14 mouse cellular contexts compared by ENCODE assay signal in the genomic region with DNA sequence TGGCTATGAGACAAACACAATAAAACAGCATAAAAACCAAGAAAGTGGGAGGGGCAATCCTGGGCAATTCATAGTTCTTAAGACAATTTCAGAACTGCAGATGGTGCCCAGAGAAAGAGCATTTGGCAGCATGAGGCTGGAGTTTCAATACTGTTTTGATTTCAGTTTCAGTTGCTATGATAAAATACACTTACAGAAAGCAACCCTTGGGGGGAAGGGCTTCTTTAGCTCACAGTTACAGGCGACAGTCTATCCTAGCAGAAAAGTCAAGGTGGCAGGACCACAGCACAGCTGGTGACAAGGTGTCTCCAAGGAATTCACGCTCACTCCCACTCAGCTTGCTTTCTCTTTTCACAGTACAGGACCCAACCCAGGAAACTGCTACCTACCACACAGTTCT. TPM values are rescaled to one million over a fixed set of nuclear protein-coding genes. Genes with fewer than 3 reads are reported as not detected.
A peak's percentile ranks its signal among the peaks of the same experiment; 100 is the strongest.
DNase-seq lines count a peak whose midpoint lies in the region; ATAC-seq lines count a peak whose summit lies in the region.
"Had no signal": no experiment of that assay in that cellular context is flagged by ENCODE, and none has a peak within 500 bp of the region (broad histone marks: within the 10 kb centered on the region; RNA-seq: fewer than 3 reads in every experiment).

No protein-coding gene starts in this region.

- ATAC-seq in heart, embryonic 11.5 days (replicated peaks; ENCODE audit: insufficient number of reproducible peaks, low FRiP score, low TSS enrichment), result no peak
- ATAC-seq in heart, embryonic 12.5 days (ENCODE audit: insufficient number of reproducible peaks, low FRiP score), result no peak
- no peak; the same call in 1 of the 2 replicates for ATAC-seq in monocyte, adult 5-6 weeks (replicated peaks; ENCODE audit: insufficient number of reproducible peaks, low FRiP score, low TSS enrichment, poor library complexity, severe bottlenecking)

- peak overlapping the region; percentile 18; the same call in 1 of the 2 replicates for H3K27ac ChIP-seq in heart, embryonic 11.5 days (ENCODE audit: low read depth, low read length)
- no peak overlapping the region for H3K27ac ChIP-seq in heart, embryonic 12.5 days (ENCODE audit: poor library complexity, severe bottlenecking)
- H3K27ac ChIP-seq: forebrain, embryonic 10.5 days; limb, embryonic 10.5 days; liver, embryonic 15.5 days; macrophage had no signal

- H3K4me2 ChIP-seq in heart, embryonic 11.5 days, result no peak overlapping the region
- H3K4me2 ChIP-seq in heart, embryonic 12.5 days, result no peak overlapping the region
- H3K4me2 ChIP-seq: liver, embryonic 15.5 days had no signal

- peak; percentile 29 to 39 for DNase-seq in B cell, adult 2 months
- DNase-seq in NIH3T3 (ENCODE audit: low read depth), result peak; percentile 28
- DNase-seq in induced T-regulatory cell, adult 2 months (ENCODE audit: low read depth), result peak; percentile 89
- no peak for DNase-seq in right cerebral cortex, postnatal 14 days
- no peak for DNase-seq in cerebellum, postnatal 36 days
- DNase-seq: adrenal gland, postnatal 14 days; cerebellum, adult 18-20 months had no signal

- no peaks in the 10 kb centered on the region for H3K9me3 ChIP-seq in heart, embryonic 11.5 days (replicated peaks; ENCODE audit: control insufficient read depth, low read length)
- no peaks in the 10 kb centered on the region for H3K9me3 ChIP-seq in heart, embryonic 12.5 days (replicated peaks)
- H3K9me3 ChIP-seq: forebrain, embryonic 10.5 days; limb, embryonic 10.5 days; liver, embryonic 15.5 days had no signal

- no peaks in the 10 kb centered on the region for H3K27me3 ChIP-seq in heart, embryonic 11.5 days (ENCODE audit: control insufficient read depth, insufficient read depth, low read length)
- no peaks in the 10 kb centered on the region for H3K27me3 ChIP-seq in heart, embryonic 12.5 days (replicated peaks)
- H3K27me3 ChIP-seq: liver, embryonic 15.5 days had no signal

- no peak overlapping the region for H3K9ac ChIP-seq in heart, embryonic 11.5 days (ENCODE audit: low read depth, low read length)
- H3K9ac ChIP-seq in heart, embryonic 12.5 days, result no peak overlapping the region
- H3K9ac ChIP-seq: liver, embryonic 15.5 days had no signal

- 71% methylated on average over 2 of the region's 2 CpGs for WGBS in heart, embryonic 11.5 days (ENCODE audit: insufficient replicate concordance)
- WGBS in heart, embryonic 12.5 days, result 51% methylated on average over 2 of the region's 2 CpGs

- no peaks in the 10 kb centered on the region for H3K36me3 ChIP-seq in heart, embryonic 11.5 days (ENCODE audit: control insufficient read depth, insufficient read depth, low read length)
- no peaks in the 10 kb centered on the region for H3K36me3 ChIP-seq in heart, embryonic 12.5 days
- H3K36me3 ChIP-seq: liver, embryonic 15.5 days had no signal

- H3K4me1 ChIP-seq in heart, embryonic 11.5 days (ENCODE audit: control insufficient read depth, insufficient read depth, low read length), result peaks cover 38% of the 10 kb centered on the region
- peaks cover 68% of the 10 kb centered on the region for H3K4me1 ChIP-seq in heart, embryonic 12.5 days (replicated peaks)
- H3K4me1 ChIP-seq: limb, embryonic 10.5 days had no signal

- no peak overlapping the region for H3K4me3 ChIP-seq in heart, embryonic 11.5 days (ENCODE audit: low read depth, low read length)
- H3K4me3 ChIP-seq in heart, embryonic 12.5 days, result no peak overlapping the region
- H3K4me3 ChIP-seq: forebrain, embryonic 10.5 days; limb, embryonic 10.5 days; liver, embryonic 15.5 days had no signal

RNA-seq across cellular contexts. Expression of a gene that starts 14.3 kb away (rescaled TPM):
- 7.2 and 9.6 TPM in 2 replicates for polyA plus RNA-seq in heart, embryonic 11.5 days (2014; fragmentation: Nextera tagmentation; extraction: Ambion mirVana)
- polyA plus RNA-seq in heart, embryonic 12.5 days (2016; fragmentation: Nextera tagmentation; extraction: Ambion mirVana), result 8.5 and 9.7 TPM in 2 replicates
- 50.6 to 62.5 TPM (median 51.5 TPM) in 3 replicates for total RNA-seq in monocyte, adult 5-6 weeks (2017)

Comparison
In these comparisons a context has a peak if more than half of its experiments do, and no peak if none do; other contexts are left out.
1. DNase-seq: peak in B cell, adult 2 months (2 of 2), NIH3T3 (single experiment) and induced T-regulatory cell, adult 2 months (single experiment); none in right cerebral cortex, postnatal 14 days (single experiment) and cerebellum, postnatal 36 days (0 of 2).